Mouse (Mus musculus) erythroblast, embryonic 14.5 days (primary cell): ENCODE data around the gene Zmynd19.

Experiments used
- GATA1 ChIP-seq: IDR thresholded peaks from 2 replicates; pipeline ENCODE4 v1.6.1; 2012; ENCODE audit warnings: low read length, inconsistent platforms, mixed read lengths
- TAL1 ChIP-seq: IDR thresholded peaks from 3 replicates; pipeline ENCODE4 v1.6.1; 2012; ENCODE audit warnings: low read length, inconsistent platforms, mixed read lengths

- TF ChIP-seq GATA1 (no peak), TAL1 (no peak)
These were observed 11.3 kb downstream of the Zmynd19 start for GRCm38 (mm10) chr2:24960910-24961309.
